Mouse (Mus musculus) heart, postnatal 0 days (tissue): ENCODE measurements at regions not wholly inside any gene's neighbourhood (a gene's known extent, or its start where the extent isn't known, plus 50 kb on each side); places are given as distances from the start of the nearest gene placed in this dataset.

Source experiments
- ATAC-seq: fragments of 200-750 bp; cut with Nextera tagmentation; 2 replicates; pipeline ENCODE4 v1.8.0; 2017; ENCODE audit warnings: low read depth, moderate number of reproducible peaks, moderate library complexity; ENCODE audit not compliant: insufficient read depth
- DNase-seq: peaks from one replicate; pipeline ENCODE4 v3.0.0-alpha.2; 2016; ENCODE audit warnings: low spot score
- H3K27ac ChIP-seq: fragments of 300-500 bp; sonication (generic); 2 replicates; pipeline ENCODE4 v1.5.1; 2014; ENCODE audit warnings: low read depth, mild to moderate bottlenecking
- H3K27me3 ChIP-seq: fragments of 300-500 bp; sonication (generic); 2 replicates; pipeline ENCODE4 v1.6.1; 2014; ENCODE audit warnings: low read length, mixed read lengths; ENCODE audit not compliant: control insufficient read depth, insufficient read depth
- H3K36me3 ChIP-seq: fragments of 300-500 bp; sonication (generic); replicated peaks from 2 replicates; pipeline ENCODE4 v1.6.1; 2014; ENCODE audit warnings: low read length, mixed read lengths; ENCODE audit not compliant: control insufficient read depth, insufficient read depth
- H3K4me1 ChIP-seq: fragments of 300-500 bp; sonication (generic); 2 replicates; pipeline ENCODE4 v1.6.1; 2014; ENCODE audit warnings: antibody characterized with exemption; ENCODE audit not compliant: control insufficient read depth, insufficient read depth
- H3K4me2 ChIP-seq: fragments of 300-500 bp; sonication (generic); 2 replicates; pipeline ENCODE4 v1.6.1; 2014; ENCODE audit warnings: low read depth, mild to moderate bottlenecking, low read length, moderate library complexity
- H3K4me3 ChIP-seq: fragments of 300-500 bp; sonication (generic); 2 replicates; pipeline ENCODE4 v1.5.1; 2014; ENCODE audit warnings: low read depth, low read length
- H3K9ac ChIP-seq: fragments of 300-500 bp; sonication (generic); replicated peaks from 2 replicates; pipeline ENCODE4 v1.6.1; 2014; ENCODE audit warnings: low read depth, low read length, mixed read lengths
- H3K9me3 ChIP-seq: fragments of 300-500 bp; sonication (generic); replicated peaks from 2 replicates; pipeline ENCODE4 v1.6.1; 2016; ENCODE audit warnings: low read length; ENCODE audit not compliant: control insufficient read depth
- CTCF ChIP-seq: IDR thresholded peaks from 2 replicates; pipeline ENCODE4 v1.5.1; 2016; ENCODE audit warnings: antibody characterized with exemption, control low read depth, low read depth
- EP300 ChIP-seq: IDR thresholded peaks from 2 replicates; pipeline ENCODE4 v1.6.1; 2016; ENCODE audit warnings: antibody characterized with exemption, low read depth
- WGBS: fragments of 180-500 bp; shearing (Covaris S2); extraction: QIAGEN DNeasy Blood & Tissue Kit; methylation state at CpG from one replicate; pipeline ENCODE4 v1.1.7; 2014; 5-methylcytosine and 5-hydroxymethylcytosine counted together

DNA sequence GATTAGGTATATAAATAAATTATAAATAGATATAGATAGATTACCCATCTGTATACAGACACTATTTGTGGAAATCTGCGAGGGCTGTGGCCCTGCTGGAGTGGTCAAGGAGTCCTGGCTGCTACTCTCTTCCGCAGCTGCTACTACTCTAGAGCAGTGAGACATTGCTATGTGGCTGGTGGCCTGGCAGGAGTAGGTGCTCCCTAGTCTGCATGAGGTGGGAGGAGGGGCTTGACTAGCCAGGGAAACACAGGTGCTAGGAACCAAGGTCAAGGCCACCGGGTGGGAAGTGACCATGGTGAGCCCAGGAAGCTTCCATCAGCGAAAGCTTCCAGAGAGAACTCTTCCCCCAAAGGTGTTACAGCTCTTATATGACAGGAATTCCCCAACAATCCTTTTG lies 100.3 kb downstream of the Dyrk2 start:
- Histone ChIP-seq H3K4me2 (no peak overlapping the region), H3K4me1 (peaks cover 17% of the 10 kb centered on the region), H3K4me3 (no peak overlapping the region), H3K9ac (no peak overlapping the region), H3K27ac (no peak overlapping the region), H3K9me3 (no peaks in the 10 kb centered on the region), H3K27me3 (no peaks in the 10 kb centered on the region), H3K36me3 (no peaks in the 10 kb centered on the region)
- DNase-seq (no peak), ATAC-seq (no peak)
- TF ChIP-seq CTCF: no peak
- WGBS: 90% methylated on average over 4 of the region's 4 CpGs

DNA sequence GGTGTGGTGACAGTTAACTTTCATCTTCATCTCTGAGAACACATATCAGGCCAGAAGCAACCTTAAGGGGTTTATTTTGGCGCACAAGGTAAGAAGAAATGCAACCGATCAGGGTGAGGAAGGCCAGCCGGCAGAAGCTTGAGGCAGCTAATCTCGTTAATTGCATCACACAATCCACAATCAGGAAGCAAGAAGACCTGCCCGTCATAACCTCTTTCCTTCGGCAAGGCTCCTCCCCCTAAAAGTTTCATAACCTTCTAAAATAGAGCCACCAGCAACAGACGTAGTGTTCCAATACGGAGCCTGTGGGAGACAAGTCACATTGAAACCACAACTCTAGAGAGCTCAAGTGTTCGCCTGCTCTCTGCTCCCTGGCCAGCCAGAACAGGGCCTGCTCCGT lies 91.4 kb downstream of the Dyrk2 start:
- Histone ChIP-seq H3K4me3 (no peak overlapping the region), H3K4me1 (no peaks in the 10 kb centered on the region; the same call in 1 of the 2 replicates), H3K4me2 (no peak overlapping the region), H3K27me3 (no peaks in the 10 kb centered on the region), H3K36me3 (no peaks in the 10 kb centered on the region), H3K9ac (no peak overlapping the region), H3K27ac (no peak overlapping the region), H3K9me3 (no peaks in the 10 kb centered on the region)
- TF ChIP-seq CTCF (no peak), EP300 (no peak)
- WGBS: 86% methylated on average over 10 of the region's 10 CpGs
- ATAC-seq (no peak), DNase-seq (no peak)

DNA sequence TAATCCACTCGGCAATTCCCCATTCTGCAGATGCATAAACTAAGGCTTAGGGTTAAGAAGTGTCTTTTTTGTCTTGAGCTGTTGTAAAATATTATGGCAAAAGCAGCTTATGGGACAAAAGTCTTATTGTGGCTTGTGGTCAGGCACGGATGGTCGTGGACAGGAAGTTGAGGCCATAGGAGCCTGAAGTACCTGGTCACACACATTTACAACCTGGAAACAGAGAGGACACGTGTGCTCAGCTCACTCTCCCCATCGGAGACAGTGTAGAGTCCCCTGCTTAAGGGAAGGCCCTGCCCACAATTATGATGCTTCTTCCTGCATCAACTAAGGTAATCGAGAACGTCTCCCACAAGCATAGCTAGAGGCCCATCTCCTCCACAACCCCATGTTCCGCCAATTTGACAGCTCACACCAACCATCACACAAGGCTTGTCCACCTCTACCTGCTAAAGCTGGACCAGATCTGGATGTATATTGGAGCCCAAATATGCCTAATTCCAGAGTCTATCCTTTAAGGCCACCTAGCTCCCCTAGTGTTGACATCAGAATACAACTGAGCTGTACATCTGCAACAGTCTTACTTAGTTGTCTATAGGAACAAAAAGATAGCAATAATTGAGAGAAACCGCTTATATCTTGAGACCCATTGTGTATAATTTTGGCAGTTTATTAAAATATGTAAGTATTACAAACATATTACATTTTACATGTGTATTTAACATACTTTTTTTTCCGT lies 89.0 kb downstream of the Dyrk2 start:
- Histone ChIP-seq H3K27ac (no peak overlapping the region), H3K27me3 (no peaks in the 10 kb centered on the region), H3K4me2 (no peak overlapping the region), H3K36me3 (no peaks in the 10 kb centered on the region), H3K4me1 (no peaks in the 10 kb centered on the region; the same call in 1 of the 2 replicates), H3K9ac (no peak overlapping the region), H3K9me3 (no peaks in the 10 kb centered on the region), H3K4me3 (no peak overlapping the region)
- 84% methylated on average over 10 of the region's 10 CpGs for WGBS
- ATAC-seq: no peak
- no peak for DNase-seq
- no peak for TF ChIP-seq EP300
- TF ChIP-seq CTCF: no peak

DNA sequence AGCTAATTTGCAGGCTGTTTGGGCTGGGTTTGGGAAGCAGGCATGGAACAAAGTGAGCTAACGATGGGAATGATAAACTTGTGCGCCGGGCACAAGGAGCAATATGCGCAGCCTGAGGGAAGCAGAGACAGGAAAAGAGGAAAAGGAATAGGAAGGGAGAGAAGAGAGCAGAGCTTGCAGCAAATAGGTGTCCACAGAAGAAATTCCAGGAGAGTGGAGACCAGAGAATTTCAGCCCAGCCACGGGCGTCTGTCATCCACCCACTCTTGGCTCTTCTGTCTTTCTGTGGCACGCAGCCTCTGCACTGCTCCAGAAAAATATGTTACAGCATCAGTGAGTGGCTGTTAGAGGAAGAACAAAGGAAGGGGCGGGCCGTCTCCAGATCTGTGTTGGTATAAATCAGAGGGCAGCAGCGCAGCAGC lies 88.2 kb downstream of the Dyrk2 start:
- Histone ChIP-seq H3K9ac (no peak overlapping the region), H3K27ac (no peak overlapping the region), H3K4me2 (no peak overlapping the region), H3K4me1 (peaks cover 4% of the 10 kb centered on the region; the same call in 1 of the 2 replicates), H3K9me3 (no peaks in the 10 kb centered on the region), H3K27me3 (no peaks in the 10 kb centered on the region), H3K36me3 (no peaks in the 10 kb centered on the region), H3K4me3 (no peak overlapping the region)
- ATAC-seq (peak; percentile 58; the same call in 1 of the 2 replicates), DNase-seq (no peak)
- WGBS: 47% methylated on average over 10 of the region's 10 CpGs
- no peak for TF ChIP-seq EP300
- no peak for TF ChIP-seq CTCF

DNA sequence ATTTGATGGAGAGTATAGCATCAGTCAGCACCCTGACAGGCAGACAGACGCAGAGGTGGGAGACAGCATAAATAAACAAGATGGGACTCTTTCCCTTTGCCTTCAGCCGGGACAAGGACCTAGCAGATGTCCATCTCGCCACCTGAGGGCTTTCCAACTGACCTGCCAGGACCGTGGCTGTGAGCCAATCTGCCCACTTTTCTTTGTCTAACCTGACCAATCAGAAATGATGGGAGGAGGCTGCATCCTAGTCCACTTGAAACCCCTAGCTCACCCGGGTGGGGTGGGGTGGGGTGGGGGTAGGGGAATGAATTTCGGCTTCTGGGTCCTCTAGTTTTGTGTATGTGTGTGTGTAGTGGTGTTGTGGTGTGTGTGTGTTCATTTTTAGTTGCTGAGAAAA lies 87.4 kb downstream of the Dyrk2 start:
- WGBS: 56% methylated on average over 6 of the region's 6 CpGs
- Histone ChIP-seq H3K4me1 (peaks cover 4% of the 10 kb centered on the region; the same call in 1 of the 2 replicates), H3K36me3 (no peaks in the 10 kb centered on the region), H3K4me2 (no peak overlapping the region), H3K4me3 (no peak overlapping the region), H3K9ac (no peak overlapping the region), H3K9me3 (no peaks in the 10 kb centered on the region), H3K27me3 (no peaks in the 10 kb centered on the region), H3K27ac (no peak overlapping the region)
- no peak for ATAC-seq
- TF ChIP-seq CTCF (no peak), EP300 (no peak)
- no peak for DNase-seq

DNA sequence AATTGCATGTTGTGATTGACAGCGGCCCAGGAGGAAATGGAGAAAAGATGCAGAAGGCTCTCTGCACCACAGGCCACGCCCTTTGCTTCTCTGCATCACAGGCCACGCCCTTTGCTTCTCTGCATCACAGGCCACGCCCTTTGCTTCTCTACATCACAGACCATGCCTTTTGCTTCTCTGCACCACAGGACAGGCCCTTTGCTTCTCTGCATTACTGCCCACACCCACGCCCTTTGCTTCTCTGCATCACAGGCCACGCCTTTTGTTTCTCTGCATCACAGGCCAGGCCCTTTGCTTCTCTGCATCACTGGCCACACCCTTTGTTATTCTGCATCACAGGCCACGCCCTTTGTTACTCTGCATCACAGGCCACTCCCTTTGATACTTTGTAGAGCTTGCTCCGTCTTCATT lies 82.7 kb downstream of the Dyrk2 start:
- H3K27me3 ChIP-seq: no peaks in the 10 kb centered on the region
- H3K4me2 ChIP-seq: no peak overlapping the region
- H3K9me3 ChIP-seq: no peaks in the 10 kb centered on the region; the same call in 1 of the 2 replicates
- ATAC-seq (no peak), DNase-seq (no peak)
- no peak overlapping the region for H3K9ac ChIP-seq
- H3K4me3 ChIP-seq: no peak overlapping the region
- peaks cover 4% of the 10 kb centered on the region; the same call in 1 of the 2 replicates for H3K4me1 ChIP-seq
- TF ChIP-seq CTCF (no peak), EP300 (no peak)
- no peak overlapping the region for H3K27ac ChIP-seq
- 88% methylated on average over 8 of the region's 8 CpGs for WGBS
- H3K36me3 ChIP-seq: no peaks in the 10 kb centered on the region
